Mouse (Mus musculus): ENCODE results near the gene Rcor2.
A peak's percentile ranks its signal among the peaks of the same experiment; 100 is the strongest.

DNA sequence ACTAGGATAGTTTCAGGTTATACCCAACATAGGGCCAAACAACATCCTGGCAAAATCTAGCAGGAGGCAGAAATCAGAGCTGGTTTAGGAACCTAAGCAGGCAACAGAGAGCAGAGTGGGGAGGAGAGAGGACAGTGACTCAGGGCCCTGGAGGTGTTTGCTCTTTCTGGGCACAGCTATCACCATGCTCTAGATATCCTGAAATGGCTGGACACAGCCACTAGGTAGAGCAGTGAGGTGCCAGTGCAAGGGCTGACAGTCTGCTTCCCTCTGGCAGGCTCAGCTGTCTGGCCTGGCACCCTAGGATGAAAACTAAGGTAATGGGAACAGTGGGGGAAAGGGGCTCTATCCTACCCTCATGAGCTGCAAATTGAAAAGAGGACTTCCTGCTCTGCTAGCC is 43.6 kb upstream of the Rcor2 start:
- peak; percentile 43 for TF ChIP-seq CTCF (IDR thresholded peaks at IDR 0.05)
- TF ChIP-seq POLR2A (IDR thresholded peaks at IDR 0.05; ENCODE audit: insufficient read depth, low read depth, low read length) = no peak
- 0 out of 2 replicates have a peak, but pooled peaks have one; percentile 18 for TF ChIP-seq EP300 (IDR thresholded peaks at IDR 0.05; ENCODE audit: insufficient read depth, low read depth, low read length)
